Mouse (Mus musculus) spleen, embryonic (tissue): ENCODE measurements around the gene Taf10.

Source experiments
- CTCF ChIA-PET: fragments of 350-600 bp; sonication (Branson Sonifier 250); formaldehyde crosslinking; loops from one replicate; lab custom pipeline; 2022; lab: Charles Lee

Gene Taf10

GRCm38 (mm10) chr7:105743926-105744590, at the start of gene Taf10:
Gene Taf10, minus strand, starts transcription at chr7:105744361.
- CTCF ChIA-PET, result interaction anchor here (1.1 kb wide), 1 partner anchor 8 kb away, joined by 3 read pairs; the partner anchor contains the start of gene Tpp1

GRCm38 (mm10) chr7:105793701-105794100, 49.5 kb upstream of the Taf10 start:
- CTCF ChIA-PET, result no interaction called here

- CTCF ChIA-PET, result no interaction called here
These were observed 47.0 kb upstream of the Taf10 start for GRCm38 (mm10) chr7:105791147-105791546.

DNA sequence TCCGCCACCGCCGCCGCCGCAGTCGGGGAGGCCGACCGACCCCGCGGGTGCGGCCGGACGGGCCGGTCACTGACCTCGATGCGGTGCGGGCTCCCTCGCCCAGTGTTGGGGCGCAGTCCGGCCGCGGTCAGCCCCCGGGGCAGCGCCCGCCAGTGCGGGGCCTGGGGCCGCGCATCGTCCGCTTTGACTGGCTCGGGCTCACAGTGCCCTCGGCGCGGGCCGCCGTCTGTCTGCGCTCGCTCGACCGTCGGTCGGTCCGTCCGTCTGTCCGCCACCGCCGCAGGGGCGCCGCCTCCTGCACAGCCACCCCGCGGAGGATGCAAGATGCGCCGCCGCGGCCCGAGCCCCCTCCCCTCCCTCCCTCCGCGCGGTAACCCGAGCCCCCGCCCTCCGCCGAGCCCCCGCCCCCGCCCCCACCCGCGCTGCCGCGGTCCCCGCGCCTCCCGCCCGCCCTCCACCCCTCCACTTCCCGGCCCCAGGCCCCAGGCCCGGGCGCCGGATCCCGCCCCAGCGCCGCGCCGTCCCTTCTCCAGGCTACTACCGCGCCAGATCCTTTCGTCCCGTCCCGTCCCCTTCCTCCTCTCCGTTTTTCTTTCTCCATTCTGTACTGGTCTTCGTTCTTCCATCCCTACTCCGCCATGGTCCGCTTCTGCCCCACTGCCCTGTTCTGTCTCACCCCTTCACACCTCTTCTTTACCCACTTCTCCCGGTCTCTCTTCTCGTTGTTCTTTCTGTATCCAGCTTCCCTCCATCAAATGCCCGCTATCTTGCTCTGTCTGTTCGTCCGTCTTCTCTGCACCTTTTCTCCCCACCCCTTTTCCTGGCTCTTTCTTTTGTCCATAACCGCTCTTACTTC, 43.4 kb upstream of the Taf10 start, which contains the start of gene Dchs1:
Gene Dchs1, minus strand, starts transcription at position 370 of the 856 bp plus-strand sequence.
- CTCF ChIA-PET, result no interaction called here

DNA sequence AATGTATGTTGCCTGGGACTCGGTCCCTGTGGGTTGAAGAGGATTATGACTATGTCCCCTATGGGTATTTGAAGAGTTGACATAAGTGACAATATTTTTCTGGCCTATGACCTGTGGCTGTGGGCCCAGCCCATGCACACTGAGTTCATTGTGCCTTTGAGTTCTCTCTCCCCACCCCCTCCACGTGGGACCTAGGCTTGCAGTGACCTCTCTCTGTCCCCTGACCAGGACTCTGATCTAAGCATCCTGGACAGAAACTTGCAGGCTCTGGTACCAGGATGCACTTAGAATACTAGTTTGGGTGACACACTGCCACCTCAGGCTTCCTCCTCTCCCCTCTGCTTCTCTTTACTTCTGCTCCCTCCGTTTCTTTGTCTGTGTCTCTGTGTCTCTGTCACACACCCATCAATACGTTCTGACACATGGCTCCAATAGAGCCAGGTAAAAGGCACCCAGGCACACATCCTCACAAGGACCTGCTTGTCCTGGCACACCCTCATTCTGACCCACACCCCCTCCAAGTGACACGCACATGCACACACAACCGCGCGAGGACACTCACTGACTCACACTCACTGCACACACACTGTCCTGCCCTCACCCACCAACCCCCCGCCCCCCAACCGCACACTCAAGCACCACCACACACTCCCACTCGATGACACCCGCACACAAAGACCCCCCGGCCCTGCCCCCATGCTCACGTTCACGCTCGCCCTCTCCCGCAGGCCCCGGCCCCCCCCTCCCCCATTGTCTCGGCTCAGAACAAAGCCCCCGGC, 42.5 kb upstream of the Taf10 start:
- CTCF ChIA-PET, result no interaction called here

DNA sequence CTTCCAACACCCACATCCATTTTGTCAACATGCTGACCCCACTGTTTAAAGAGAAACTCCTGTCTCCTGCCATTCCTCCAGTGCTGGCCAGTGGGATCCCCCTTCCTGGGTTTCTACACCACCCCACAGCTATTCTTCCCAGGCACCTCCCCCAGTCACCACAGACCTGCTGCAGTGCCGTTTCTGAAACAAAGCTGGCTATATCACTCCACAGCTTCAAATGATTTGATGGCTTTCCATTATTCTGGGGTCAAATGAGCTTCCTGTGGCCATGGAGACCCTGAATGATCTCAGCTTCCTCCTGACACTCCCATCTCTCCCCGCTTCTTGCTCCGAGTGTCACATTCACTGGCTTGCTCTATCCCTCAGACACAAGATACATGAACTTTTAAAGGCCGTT, 40.4 kb upstream of the Taf10 start:
- CTCF ChIA-PET, result no interaction called here

DNA sequence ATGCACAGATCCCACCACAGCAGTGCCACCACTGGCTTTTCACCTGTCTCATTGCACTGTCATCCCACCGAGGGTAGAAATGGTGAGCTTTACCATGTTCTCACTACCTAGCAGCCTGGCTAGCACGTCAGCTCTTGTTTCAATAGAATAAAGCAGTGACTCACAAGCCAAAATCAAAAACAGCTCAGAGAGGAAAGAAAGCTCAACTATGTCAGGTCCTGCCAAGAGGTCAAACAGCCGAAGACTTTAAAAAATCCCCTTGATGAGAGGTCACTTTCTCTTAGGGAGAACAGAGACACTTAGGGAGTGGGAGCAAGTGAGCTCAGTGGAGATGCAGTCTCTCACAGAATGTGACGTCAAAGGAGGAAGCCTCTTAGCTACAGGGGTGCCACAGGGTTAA, 39.7 kb upstream of the Taf10 start:
- CTCF ChIA-PET, result no interaction called here

DNA sequence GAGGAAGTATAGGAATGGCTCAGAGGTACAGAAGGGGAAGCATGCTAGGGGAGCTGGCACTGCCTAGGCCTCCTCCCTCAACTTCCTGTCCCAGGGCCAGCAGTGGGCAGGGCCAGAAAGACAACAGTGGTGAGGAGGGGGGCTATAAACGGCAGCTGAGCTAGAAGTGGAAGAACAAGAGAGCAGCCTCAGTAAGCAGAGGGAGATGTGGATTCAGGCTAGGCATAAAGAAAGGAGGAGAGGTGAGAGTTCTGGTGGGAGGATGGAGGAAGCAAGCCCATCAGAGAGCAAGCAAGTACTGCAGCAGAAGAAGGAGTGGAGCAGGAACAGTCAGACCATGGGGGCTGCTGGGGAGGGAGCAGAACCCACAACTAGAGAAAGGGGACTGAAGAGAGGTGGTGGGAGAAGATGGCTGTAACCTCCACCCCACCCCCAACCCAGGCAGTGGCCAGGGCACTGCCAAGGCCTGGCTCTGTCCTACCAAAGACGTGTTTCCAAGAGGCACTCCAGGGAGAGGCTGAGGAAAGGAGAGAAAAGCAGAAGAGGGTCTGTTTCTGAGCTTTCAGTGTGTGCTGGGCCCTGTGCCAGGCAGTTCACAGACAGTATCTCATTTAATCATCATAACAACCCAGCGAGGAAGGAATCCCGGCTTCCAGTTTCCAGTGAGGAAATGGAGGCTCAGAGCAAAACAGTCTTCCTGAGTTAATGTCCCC, 34.5 kb upstream of the Taf10 start:
- CTCF ChIA-PET, result no interaction called here

DNA sequence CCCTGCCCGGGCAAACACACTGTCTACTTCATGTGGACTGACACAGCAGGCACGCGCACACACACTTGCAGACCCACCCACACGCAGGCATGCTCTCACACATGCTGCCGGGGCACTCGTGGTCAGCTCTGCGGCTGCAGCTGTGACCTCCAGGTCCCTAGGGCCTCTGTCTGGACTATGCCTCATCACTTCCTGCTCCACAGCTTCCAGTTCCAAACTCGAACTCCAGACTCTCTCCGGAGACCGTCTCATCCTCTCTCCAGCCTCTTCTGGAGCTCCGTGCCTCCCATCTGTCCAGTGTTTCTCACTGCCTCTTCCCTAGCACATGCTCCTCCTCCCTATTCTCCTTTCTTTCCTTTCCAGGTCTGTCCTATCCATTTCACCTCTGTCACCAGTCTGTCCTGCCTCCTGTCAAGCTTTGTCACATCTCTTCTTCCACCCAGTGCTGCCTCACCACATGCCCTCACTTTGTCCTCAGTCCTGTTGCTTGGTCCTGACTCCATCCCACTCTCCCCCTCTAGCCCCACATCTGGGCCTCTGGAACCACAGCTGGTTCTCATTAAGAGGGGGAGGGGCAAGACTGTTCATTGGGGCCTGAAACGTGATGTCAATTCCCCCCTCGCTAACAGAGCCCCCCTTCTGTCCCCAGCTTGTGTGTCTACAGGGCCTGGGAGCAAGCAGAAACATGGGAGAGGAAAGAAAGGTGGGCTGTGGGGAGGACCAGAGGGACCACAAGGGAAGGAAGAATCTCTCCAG, 33.8 kb upstream of the Taf10 start:
- CTCF ChIA-PET, result interaction anchor here (0.6 kb wide), 1 partner anchor 132 kb away, joined by 3 read pairs; no protein-coding TSS in a partner anchor

DNA sequence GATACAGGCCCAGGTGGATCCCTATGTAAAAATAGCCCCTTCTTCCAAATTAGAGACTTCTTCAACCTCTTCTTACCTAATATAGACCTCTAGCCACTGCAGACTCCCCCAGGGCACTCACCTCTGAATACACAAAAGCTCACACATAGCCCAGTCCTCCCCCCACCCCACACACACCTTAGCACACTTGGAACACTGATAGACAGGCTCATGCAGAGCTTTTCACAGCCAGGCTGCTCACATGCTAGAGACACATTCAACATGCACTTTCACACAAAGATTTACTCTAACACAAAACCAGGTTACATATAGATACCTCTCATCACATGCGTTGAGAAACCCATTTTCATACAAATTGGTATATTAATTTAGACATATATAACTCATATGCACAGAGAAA, 33.2 kb upstream of the Taf10 start:
- CTCF ChIA-PET, result interaction anchor here (0.6 kb wide), 1 partner anchor 131 kb away, joined by 3 read pairs; no protein-coding TSS in a partner anchor

DNA sequence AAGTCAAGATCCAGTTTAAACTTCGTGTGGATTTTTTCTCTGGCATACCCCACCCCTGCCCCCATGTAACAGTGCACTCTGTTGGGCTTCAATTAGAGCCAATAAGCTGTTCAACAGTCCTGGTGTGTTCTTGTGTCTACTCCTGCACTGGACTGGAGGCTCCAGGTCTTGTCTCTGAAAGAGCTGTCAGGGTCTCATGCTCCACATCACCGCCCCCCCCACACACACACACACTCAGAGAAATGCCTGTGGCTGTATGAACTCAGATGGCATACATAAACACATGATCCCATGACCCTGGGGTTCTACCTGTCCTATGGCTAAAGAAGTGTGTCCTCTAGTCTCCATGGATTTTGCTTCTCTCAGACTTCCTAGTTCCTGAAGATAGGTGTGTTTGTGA, 31.9 kb upstream of the Taf10 start:
- CTCF ChIA-PET, result no interaction called here

- CTCF ChIA-PET, result no interaction called here
These were observed 30.5 kb upstream of the Taf10 start for GRCm38 (mm10) chr7:105774661-105775060.

DNA sequence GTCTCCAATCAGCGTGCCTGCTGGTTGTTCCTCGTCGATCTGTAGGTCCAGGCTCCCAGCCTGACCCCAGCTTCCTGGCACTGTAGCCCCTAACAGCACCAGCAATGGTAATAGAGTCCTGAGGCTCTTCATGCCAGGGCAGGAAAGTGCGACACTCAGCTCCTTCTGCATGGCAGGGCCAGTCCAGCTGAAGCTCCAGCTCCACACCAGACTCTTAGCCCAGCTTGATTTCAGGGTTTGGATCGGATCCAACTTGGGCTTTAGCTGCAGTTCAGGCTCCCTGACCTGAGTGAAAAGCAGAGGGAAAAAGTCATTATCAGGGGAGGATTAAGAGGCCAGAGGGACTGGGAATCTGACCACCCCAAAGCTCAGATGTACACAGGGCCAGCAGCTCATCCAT, 28.9 kb upstream of the Taf10 start:
- CTCF ChIA-PET, result no interaction called here

DNA sequence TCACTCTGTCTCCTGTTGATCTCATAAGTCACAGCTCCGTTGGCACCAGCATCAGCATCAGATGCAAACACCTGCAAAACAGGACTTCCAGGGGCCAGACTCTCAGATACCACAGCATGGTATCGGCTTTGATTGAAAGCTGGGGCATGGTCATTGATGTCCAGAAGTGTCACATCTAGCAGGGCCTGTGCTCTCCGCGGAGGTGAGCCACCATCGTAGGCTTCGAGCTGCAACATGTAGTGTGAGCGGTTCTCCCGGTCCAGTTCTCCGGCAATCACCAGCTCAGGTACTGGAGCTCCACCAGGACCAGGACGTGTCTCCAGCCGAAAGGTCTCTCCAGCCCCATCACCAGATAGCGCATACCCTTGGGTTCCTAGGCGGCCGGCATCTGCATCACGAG, 28.2 kb upstream of the Taf10 start:
- CTCF ChIA-PET, result no interaction called here

DNA sequence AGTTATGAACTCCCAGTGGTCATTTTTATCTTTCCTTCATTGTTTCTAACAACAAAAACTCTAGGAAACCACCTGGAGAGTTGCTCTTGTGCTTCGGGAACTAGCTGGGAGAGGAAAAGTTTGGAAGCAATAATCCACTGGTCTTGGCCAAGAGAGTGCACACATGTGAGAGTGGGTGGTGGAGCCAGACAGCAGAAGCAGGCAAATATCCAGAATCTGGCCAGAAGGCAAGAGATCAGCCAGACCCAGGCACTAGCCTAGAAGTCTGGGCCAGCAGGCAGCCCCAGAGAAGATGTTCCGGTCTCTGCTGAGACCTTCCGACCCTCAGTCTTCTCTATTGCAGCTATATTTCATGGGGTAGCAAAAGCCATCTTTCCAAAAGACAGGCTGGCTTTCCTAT, 25.8 kb upstream of the Taf10 start:
- CTCF ChIA-PET, result no interaction called here

GRCm38 (mm10) chr7:105767729-105768165, 23.6 kb upstream of the Taf10 start:
- CTCF ChIA-PET, result no interaction called here

DNA sequence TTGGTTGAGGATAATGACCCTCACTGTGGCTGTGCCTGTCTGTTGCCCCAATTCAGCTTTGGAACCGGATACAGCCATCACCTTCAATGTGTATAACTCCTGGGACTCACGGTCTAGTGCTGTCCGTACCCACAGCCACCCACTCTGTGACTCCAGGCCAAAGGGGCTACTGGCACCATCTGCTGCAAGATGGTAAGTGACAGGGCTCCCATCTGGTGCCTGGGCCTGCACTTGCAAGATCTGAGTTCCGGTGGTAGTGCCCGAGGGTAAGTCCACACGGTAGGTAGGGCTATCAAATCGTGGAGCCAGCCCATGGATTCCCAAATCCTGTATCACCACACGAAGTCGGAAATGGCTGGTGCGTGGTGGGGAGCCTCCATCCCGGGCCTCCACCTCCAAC, 20.2 kb upstream of the Taf10 start:
- CTCF ChIA-PET, result no interaction called here

DNA sequence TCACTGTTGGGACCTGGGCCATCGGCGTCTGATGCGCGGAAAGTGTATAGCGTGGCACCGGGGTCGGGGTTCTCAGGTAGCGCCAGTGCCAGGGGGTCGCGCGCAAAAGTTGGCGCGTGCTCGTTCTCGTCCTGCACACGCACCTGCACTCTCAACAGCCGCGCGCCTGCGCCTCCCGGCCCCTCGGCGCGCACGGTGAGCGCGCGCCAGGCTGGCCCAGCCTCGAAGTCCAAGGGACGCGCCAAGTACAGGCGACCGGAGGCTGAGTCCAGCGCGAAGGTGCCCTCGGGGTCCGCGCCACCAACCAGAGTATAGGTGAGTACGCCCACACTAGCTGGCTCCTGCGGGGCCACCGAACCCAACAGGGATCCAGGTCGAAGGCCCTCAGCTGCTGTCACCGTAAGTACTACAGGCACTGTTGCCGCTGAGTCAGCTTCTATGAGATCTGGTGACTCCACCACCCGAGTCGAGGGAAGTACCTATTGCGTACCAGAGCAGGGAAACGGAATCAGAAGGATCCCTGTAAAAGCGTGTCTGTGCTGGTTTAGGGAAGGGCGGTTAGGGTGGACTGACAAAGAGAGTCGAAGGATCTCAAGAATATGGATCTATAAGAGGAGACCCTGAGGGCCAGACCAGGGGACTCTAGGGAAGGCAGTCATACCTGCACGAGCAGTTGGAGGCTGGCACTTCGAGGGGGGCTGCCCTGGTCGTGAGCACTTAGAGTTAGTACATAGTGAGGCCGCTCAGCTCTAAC, 18.5 kb upstream of the Taf10 start:
- CTCF ChIA-PET, result no interaction called here

- CTCF ChIA-PET, result no interaction called here
These were observed 17.8 kb upstream of the Taf10 start for GRCm38 (mm10) chr7:105761813-105762484.
